Mouse (Mus musculus) mouse trophoblast stem cell (cell line): ENCODE measurements at regions not wholly inside any gene's neighbourhood (a gene's known extent, or its start where the extent isn't known, plus 50 kb on each side); places are given as distances from the start of the nearest gene placed in this dataset.
"Not testable (repeated sequence)": the region's sequence is repeated elsewhere in the genome, so short reads cannot be mapped to it uniquely, and the experiment has no call there.

Experiments
- in situ Hi-C, 2 experiments: fragments of 300-500 bp; cut with MseI, MboI; formaldehyde crosslinking; loops; 2 replicates in 1 of 2; 3 replicates in 1 of 2; pipeline ENCODE4 v1.15.1; 2025

DNA sequence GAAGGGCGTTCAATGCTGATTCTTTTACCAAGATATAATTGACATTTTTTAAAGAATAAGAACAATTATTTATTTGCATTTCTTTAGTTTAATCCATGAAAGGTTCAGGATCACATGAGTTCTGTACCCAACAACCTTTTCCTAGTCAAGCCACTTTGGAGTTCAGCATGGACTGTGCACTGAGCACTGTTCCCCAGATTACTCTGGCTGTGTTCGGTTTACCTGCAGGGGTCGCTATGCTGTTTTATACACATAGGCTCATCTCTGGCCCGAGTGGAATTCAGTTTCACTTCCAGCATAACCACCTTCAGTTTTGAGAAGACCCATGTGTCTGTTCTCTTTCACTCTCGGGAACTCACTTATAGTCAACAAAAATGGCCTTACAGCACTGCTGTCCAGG is 93.5 kb upstream of the Smarcad1 start:
- in situ Hi-C loops, result not testable (repeated sequence)

DNA sequence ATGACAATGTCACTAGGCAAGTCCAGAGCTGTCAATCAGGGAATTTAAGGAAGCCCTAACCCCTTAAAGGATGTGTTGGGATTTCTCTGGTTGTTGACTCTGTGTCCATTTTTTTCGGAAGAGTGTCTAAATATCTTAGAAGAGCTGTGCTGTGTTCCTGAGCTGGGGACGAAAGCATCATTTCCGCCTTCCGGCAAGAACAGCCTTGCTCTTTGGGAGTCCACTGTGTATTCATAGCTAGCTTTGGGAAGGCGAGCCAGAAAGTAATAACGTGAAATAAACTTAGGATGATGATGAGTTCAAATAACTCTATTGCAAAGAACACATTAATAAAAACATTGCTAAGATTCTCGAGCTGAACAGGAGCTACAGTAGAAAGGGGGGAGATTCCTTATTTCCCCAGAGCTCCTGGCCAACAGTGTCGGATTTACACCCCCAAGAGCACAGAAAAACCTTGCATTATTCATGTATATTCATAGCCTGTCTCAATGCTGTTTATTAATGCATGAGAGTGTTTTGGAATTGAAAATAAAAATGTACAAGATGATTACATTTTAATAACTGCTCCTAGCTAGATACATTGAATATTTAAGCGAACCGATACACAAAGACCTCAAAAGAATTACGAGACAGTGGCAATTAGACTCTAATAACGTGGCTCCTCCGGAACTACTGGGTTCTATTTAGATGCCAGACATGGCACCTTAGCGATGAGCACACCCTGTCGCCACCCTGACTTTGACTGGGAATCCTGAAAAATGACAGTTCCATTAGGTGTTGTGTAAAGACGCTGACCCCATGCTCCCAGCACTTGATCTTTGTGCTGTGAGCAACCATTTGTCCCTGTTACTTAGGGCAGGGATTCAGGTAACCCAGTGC is 80.5 kb upstream of the Smarcad1 start:
- in situ Hi-C loops, result loop anchor here in 1 of 2 experiments (25.0 kb wide), 1 partner anchor 275 kb away; no protein-coding TSS in a partner anchor

DNA sequence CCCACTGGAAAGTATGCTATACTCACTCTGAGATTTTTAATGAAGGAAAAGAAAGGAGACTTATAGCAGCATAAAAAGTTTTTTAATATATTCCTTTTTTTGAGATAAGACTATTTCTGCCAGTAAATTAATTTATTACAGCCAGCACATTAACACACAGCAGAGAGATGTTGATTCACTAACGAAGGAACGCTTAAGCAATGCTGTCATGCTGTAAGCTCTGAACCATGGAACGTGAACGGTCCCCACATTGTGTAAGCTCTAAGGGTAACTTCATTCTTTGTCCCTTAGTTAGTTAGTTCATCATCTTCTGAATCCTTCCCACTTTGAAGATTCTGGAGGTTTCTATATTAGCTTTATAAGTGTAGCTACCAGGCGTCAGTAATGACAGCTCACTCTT is 79.8 kb upstream of the Smarcad1 start:
- in situ Hi-C loops, result loop anchor here in 1 of 2 experiments (25.0 kb wide), 1 partner anchor 275 kb away; no protein-coding TSS in a partner anchor

DNA sequence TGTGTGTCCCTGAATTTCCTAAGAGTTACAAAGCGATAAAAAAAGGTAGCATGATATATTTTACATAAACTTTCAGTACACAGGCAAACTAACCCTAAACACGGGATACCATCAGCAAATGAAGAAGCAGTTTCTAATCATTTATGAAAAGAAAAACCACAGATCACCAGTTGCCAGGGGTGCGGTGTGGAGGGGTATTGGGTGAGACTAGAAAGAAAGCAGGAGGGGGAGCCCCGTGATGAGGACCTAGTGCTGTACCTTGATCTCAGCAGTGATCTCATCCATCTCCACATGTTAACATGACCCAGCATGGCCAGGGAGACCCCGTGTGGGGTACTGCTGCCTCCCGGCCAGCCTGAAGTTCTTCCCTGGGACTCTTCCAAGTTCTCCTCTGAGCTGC is 77.7 kb upstream of the Smarcad1 start:
- in situ Hi-C loops, result loop anchor here in 1 of 2 experiments (25.0 kb wide), 1 partner anchor 277 kb away; no protein-coding TSS in a partner anchor

DNA sequence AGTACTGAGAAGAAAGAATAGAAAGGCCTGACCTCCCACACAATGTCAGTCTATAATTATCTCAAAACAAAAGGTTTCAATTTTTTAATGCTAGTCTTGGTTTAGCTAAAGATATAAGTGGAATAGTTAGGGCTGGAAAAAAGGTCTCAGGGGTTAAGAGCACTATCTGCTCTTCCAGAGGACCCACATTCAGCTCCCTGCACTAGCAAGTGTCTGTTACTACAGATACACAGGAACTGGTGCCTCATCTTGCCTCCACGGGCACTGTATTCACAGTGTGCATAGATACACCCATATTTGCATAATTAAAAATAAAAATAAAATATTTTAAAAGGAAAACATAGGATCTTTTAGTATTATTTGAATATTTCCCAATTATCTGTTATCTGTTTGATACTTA is 77.2 kb upstream of the Smarcad1 start:
- in situ Hi-C loops, result loop anchor here in 1 of 2 experiments (25.0 kb wide), 1 partner anchor 278 kb away; no protein-coding TSS in a partner anchor

DNA sequence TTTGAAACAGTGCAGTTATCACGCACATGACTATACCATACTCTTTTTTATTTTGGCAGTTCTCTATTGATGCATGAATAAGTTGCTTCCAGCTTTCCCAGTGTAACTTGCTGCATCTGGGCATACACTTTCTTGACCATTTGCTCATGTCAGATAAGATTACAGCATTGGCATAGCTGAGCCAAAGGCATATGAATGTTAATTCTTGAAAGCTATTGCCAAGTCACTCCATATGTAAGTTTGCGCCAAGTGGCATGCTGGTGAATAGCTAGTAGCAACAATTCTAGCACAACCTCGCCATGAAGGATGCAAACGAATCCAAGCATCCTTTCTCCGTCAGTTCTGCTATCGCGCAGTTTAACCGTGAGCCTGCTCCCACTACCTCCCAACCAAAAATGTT is 72.2 kb upstream of the Smarcad1 start:
- in situ Hi-C loops, result loop anchor here (10.0 to 25.0 kb wide), 2 partner anchors 283 to 285 kb away; no protein-coding TSS in a partner anchor

DNA sequence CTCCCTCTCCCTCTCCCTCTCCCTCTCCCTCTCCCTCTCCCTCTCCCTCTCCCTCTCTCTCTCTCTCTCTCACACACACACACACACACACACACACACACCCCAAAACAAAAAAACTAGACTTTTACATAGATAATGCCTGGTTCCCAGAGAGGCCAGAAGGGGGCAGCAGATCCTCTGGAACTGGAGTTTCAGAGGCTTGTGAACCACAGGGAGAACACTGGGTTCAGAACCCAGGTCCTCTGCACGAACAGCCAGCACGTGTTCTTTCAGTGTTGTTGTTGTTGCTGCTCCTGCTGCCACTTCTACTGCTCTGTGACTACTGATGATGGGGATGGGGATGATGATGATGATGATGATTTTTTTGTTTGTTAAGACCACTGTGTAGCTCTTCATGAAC is 68.4 kb upstream of the Smarcad1 start:
- in situ Hi-C loops, result loop anchor here (10.0 to 25.0 kb wide), 2 partner anchors 287 to 289 kb away; no protein-coding TSS in a partner anchor

DNA sequence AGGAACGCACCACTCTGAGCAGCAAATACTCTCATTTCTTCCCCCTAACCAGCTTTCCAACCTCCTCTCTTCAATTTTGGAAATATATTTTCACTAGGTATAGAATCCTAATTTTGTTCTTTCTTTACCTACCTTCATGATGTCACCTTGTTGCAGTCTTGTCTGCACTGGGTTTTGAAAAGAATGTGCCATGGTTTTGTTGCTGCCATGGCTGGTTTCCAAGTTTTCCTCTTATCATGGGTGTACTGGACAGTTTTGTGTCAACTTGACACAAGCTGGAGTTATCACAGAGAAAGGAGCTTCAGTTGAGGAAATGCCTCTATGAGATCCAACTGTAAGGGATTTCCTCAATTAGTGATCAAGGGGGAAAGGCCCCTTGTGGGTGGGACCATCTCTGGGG is 67.9 kb upstream of the Smarcad1 start:
- in situ Hi-C loops, result loop anchor here (10.0 to 25.0 kb wide), 2 partner anchors 287 to 290 kb away; no protein-coding TSS in a partner anchor

DNA sequence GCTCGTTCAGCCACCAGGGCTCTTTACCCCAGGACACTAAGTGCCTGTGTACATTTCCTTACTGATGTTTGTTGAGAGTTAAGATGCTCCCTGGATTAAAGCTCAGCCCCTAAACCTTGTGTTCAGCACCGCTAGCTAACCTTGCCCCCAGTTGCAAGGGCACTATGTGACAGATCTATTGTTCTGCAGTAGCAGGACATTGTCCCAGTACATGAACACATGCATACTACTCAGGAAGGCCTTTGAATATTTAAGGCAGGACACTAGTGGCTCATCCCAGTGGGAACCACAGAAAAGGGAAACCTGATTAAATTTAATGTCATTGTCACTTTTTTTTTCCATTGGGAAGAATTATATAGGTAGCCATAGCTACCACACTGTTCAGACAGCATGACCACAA is 60.3 kb upstream of the Smarcad1 start:
- in situ Hi-C loops, result no loop called here
